26 mouse cellular contexts compared by ENCODE assay signal in genomic region chr9:14903006-14903405, GRCm38 (mm10). TPM values are rescaled to one million over a fixed set of nuclear protein-coding genes. Genes with fewer than 3 reads are reported as not detected.
"Had no signal": no experiment of that assay in that cellular context is flagged by ENCODE, and none has a peak within 500 bp of the region (broad histone marks: within the 10 kb centered on the region; RNA-seq: fewer than 3 reads in every experiment).

No protein-coding gene starts in this region.

- H3K27me3 ChIP-seq: kidney, embryonic 15.5 days; liver, embryonic 13.5 days; stomach, embryonic 15.5 days had no signal

- H3K9me3 ChIP-seq: kidney, embryonic 15.5 days; liver, embryonic 13.5 days; stomach, embryonic 15.5 days had no signal

- H3K4me1 ChIP-seq: liver, embryonic 13.5 days had no signal

- H3K9ac ChIP-seq: kidney, embryonic 15.5 days; liver, embryonic 13.5 days; stomach, embryonic 15.5 days had no signal

- DNase-seq: kidney, adult 11 months; kidney, adult 8-10 months; kidney, postnatal 10 days; kidney, postnatal 36 days; layer of hippocampus, postnatal 36 days; liver, embryonic 13.5 days; lung, adult 2 months; lung, postnatal 14 days; lung, postnatal 4 days; midbrain, embryonic 14.5 days had no signal

- H3K27ac ChIP-seq: kidney, embryonic 15.5 days; left cerebral cortex, adult 2 months; liver, embryonic 13.5 days; stomach, embryonic 15.5 days had no signal

- H3K4me2 ChIP-seq: kidney, embryonic 15.5 days; liver, embryonic 13.5 days; midbrain, embryonic 11.5 days; stomach, embryonic 15.5 days had no signal

- H3K36me3 ChIP-seq: kidney, embryonic 15.5 days; liver, embryonic 13.5 days; stomach, embryonic 15.5 days had no signal

- H3K4me3 ChIP-seq: kidney, embryonic 15.5 days; left cerebral cortex, adult 2 months; liver, embryonic 13.5 days; stomach, embryonic 15.5 days had no signal

RNA-seq across cellular contexts. Expression of gene Izumo1r, which starts 0.7 kb away (rescaled TPM):
- total RNA-seq: layer of hippocampus, adult 8-10 months; layer of hippocampus, postnatal 10 days; layer of hippocampus, postnatal 36 days; left cerebral cortex, adult 2 months; left cerebral cortex, postnatal 10 days; left cerebral cortex, postnatal 36 days; liver, adult 2 months; megakaryocyte progenitor cell, adult 5-6 weeks; midbrain, postnatal 0 days had no signal
- polyA plus RNA-seq: limb, embryonic 11.5 days; liver, embryonic 13.5 days; liver, embryonic 16.5 days; midbrain, embryonic 11.5 days; midbrain, embryonic 14.5 days; midbrain, postnatal 0 days; neural tube, embryonic 11.5 days; neural tube, embryonic 14.5 days; stomach, embryonic 15.5 days had no signal

RNA-seq across cellular contexts. Expression of gene Gpr83, which starts 43.0 kb away (rescaled TPM):
- total RNA-seq: liver, adult 2 months; megakaryocyte progenitor cell, adult 5-6 weeks; megakaryocyte-erythroid progenitor cell, adult 5-6 weeks had no signal
- polyA plus RNA-seq: liver, adult 2 months had no signal
